Mouse (Mus musculus): ENCODE data around the gene Car3. TPM values are rescaled to one million over a fixed set of nuclear protein-coding genes. Genes with fewer than 3 reads are reported as not detected.

The Car3 gene
- polyA plus RNA-seq, 1 experiment from 2014 or later: 1.3 TPM

DNA sequence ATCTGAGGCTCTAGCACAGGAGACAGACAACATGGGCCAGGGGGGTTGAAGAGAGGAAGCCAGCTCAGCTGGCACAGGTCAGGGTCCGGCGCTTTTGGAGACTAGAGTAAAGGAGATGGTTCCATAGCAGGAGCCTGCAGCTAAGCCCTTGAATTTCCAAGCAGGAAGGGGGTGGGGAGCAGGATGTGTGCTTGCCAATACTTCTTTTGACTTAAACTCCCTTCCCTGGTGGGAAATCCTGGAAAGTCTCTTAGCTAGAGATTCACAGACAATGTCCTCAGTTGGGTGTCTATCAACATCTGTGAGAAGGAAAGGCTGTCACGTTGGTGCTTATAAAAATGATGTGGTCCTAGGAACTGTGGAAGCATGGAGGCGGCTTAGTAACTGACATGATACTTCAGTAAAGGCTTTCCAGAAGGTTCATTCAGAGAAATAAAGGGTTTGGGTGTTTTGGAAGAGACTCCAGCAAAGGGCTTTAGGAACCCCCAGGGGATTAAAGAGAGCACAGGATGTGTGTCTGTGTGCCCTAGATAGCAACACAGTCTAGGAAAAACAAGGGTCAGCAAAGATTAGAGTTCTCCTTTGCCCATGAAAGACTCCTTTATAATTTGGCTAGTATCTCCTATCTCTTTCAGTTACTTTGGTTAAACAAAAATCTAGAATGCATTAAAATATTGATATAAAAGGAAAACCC lies 26.6 kb downstream of the Car3 start:
- WGBS: 63% methylated on average over 4 of the region's 4 CpGs
- ATAC-seq (ENCODE audit: low FRiP score, low TSS enrichment) (no peak), DNase-seq (ENCODE audit: low spot score) (no peak)
- H3K27me3 ChIP-seq (ENCODE audit: control insufficient read depth, insufficient read depth, low read length): no peaks in the 10 kb centered on the region
- peak overlapping the region; percentile 45; the same call in 1 of the 2 replicates for H3K27ac ChIP-seq (replicated peaks)
- peak overlapping the region; percentile 16; the same call in 1 of the 2 replicates for H3K4me3 ChIP-seq (ENCODE audit: low read depth, low read length)
- H3K4me1 ChIP-seq (replicated peaks; ENCODE audit: control insufficient read depth, insufficient read depth): no peaks in the 10 kb centered on the region; the same call in 1 of the 2 replicates
- H3K4me2 ChIP-seq (replicated peaks; ENCODE audit: low read depth): peak overlapping the region; percentile 32
- TF ChIP-seq CTCF (IDR thresholded peaks at IDR 0.05; ENCODE audit: low read depth): no peak
- TF ChIP-seq EP300 (optimal IDR thresholded peaks at IDR 0.05): no peak
- no peaks in the 10 kb centered on the region for H3K9me3 ChIP-seq (ENCODE audit: control insufficient read depth, low read length)
- no peak overlapping the region for H3K9ac ChIP-seq (ENCODE audit: low read length)
- H3K36me3 ChIP-seq (ENCODE audit: control insufficient read depth, insufficient read depth, low read length): no peaks in the 10 kb centered on the region

DNA sequence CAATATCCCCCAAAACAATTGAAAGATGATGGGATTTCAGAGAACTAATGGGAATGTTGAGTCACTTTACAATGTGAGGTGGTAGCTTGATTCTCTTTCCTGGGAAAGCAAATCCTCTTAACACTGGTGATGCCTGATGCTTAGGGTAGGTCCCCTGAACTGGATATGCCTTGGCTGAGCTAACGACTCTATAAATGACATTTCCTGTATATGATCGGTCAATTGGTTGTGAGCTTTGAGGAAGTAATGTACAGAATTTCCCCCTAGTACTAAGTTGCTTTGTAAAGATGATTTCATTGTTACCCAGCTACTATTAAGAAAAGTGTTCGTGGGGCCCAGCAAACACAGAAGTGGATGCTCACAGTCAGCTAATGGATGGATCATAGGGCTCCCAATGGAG lies 29.7 kb downstream of the Car3 start:
- Histone ChIP-seq H3K4me2 (replicated peaks; ENCODE audit: low read depth) (no peak overlapping the region), H3K4me3 (ENCODE audit: low read depth, low read length) (no peak overlapping the region), H3K4me1 (replicated peaks; ENCODE audit: control insufficient read depth, insufficient read depth) (no peaks in the 10 kb centered on the region), H3K27me3 (ENCODE audit: control insufficient read depth, insufficient read depth, low read length) (no peaks in the 10 kb centered on the region), H3K9ac (ENCODE audit: low read length) (no peak overlapping the region), H3K36me3 (ENCODE audit: control insufficient read depth, insufficient read depth, low read length) (no peaks in the 10 kb centered on the region), H3K27ac (replicated peaks) (no peak overlapping the region), H3K9me3 (ENCODE audit: control insufficient read depth, low read length) (no peaks in the 10 kb centered on the region)
- DNase-seq (ENCODE audit: low spot score) (no peak), ATAC-seq (ENCODE audit: low FRiP score, low TSS enrichment) (no peak)
- TF ChIP-seq CTCF (IDR thresholded peaks at IDR 0.05; ENCODE audit: low read depth) (no peak), EP300 (optimal IDR thresholded peaks at IDR 0.05) (no peak)
- 76% methylated on average over 3 of the region's 3 CpGs for WGBS

DNA sequence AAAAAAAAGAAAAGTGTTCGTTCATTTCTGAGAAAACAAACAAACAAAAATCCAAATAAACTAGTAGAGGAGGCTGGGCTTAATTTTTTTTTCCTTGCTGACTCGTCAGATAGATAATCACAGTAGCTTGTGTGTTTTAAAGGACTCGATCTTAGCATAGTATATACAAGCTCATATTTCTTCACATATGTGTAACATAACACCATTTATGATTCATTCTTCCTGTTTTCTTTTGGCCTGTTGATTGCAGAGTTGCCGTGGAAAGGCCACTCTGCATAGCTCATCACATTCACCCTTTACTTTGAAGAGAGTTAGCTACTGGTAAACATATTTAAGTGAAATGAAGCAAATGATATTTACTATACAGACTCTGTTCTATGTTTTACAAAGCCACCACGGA lies 30.4 kb downstream of the Car3 start:
- no peaks in the 10 kb centered on the region for H3K9me3 ChIP-seq (ENCODE audit: control insufficient read depth, low read length)
- H3K4me2 ChIP-seq (replicated peaks; ENCODE audit: low read depth): no peak overlapping the region
- no peak for TF ChIP-seq EP300 (optimal IDR thresholded peaks at IDR 0.05)
- no peak for TF ChIP-seq CTCF (IDR thresholded peaks at IDR 0.05; ENCODE audit: low read depth)
- DNase-seq (ENCODE audit: low spot score) (no peak), ATAC-seq (ENCODE audit: low FRiP score, low TSS enrichment) (peak; percentile 69; the same call in 1 of the 2 replicates)
- H3K27me3 ChIP-seq (ENCODE audit: control insufficient read depth, insufficient read depth, low read length): no peaks in the 10 kb centered on the region
- no peaks in the 10 kb centered on the region for H3K4me1 ChIP-seq (replicated peaks; ENCODE audit: control insufficient read depth, insufficient read depth)
- no peak overlapping the region for H3K4me3 ChIP-seq (ENCODE audit: low read depth, low read length)
- no peak overlapping the region for H3K27ac ChIP-seq (replicated peaks)
- H3K36me3 ChIP-seq (ENCODE audit: control insufficient read depth, insufficient read depth, low read length): 0 out of 2 replicates have a peak, but pooled peaks cover 1% of the 10 kb centered on the region
- WGBS: 55% methylated on average over 5 of the region's 5 CpGs
- H3K9ac ChIP-seq (ENCODE audit: low read length): no peak overlapping the region

DNA sequence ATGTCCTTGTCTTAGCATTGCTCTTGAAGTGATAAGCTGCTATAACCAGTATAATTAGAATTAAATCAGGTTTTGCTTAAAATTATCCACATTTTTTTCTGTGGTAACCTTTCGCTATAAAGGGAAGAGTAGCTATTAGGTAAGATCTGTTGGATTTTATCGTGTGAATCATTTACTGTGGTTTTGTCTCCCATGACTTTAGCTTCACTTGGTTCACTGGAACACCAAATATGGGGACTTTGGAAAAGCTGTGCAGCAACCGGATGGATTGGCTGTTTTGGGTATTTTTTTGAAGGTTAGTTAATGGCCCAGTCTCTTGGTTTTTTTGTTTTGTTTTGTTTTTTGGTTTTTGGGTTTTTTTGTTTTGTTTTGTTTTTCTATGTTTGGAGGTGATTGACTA lies 32.0 kb downstream of the Car3 start:
- ATAC-seq (ENCODE audit: low FRiP score, low TSS enrichment): no peak
- Histone ChIP-seq H3K36me3 (ENCODE audit: control insufficient read depth, insufficient read depth, low read length) (0 out of 2 replicates have a peak, but pooled peaks cover 2% of the 10 kb centered on the region), H3K4me1 (replicated peaks; ENCODE audit: control insufficient read depth, insufficient read depth) (no peaks in the 10 kb centered on the region), H3K9ac (ENCODE audit: low read length) (no peak overlapping the region), H3K27me3 (ENCODE audit: control insufficient read depth, insufficient read depth, low read length) (no peaks in the 10 kb centered on the region), H3K4me3 (ENCODE audit: low read depth, low read length) (no peak overlapping the region), H3K9me3 (ENCODE audit: control insufficient read depth, low read length) (no peaks in the 10 kb centered on the region), H3K27ac (replicated peaks) (no peak overlapping the region), H3K4me2 (replicated peaks; ENCODE audit: low read depth) (no peak overlapping the region)
- TF ChIP-seq EP300 (optimal IDR thresholded peaks at IDR 0.05) (no peak), CTCF (IDR thresholded peaks at IDR 0.05; ENCODE audit: low read depth) (no peak)
- no peak for DNase-seq (ENCODE audit: low spot score)
- WGBS: 95% methylated on average over 3 of the region's 3 CpGs

DNA sequence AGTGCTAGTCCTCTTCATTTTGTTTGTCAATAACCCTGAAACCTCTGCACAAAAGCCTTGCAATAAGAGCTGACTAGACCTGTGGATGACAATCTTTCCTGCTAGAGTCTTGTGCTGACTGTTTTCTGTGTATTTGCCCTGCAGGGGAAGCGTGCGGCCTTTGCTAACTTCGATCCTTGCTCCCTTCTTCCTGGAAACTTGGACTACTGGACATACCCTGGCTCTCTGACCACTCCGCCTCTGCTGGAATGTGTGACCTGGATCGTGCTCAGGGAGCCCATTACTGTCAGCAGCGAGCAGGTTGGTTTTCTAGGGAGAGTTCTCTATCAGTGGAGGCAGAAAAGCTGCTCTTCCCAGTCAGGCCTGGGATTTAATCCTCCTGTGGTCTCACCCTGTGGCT lies 34.5 kb downstream of the Car3 start:
- 65% methylated on average over 6 of the region's 6 CpGs for WGBS
- no peak overlapping the region for H3K27ac ChIP-seq (replicated peaks)
- H3K4me3 ChIP-seq (ENCODE audit: low read depth, low read length): no peak overlapping the region
- H3K4me2 ChIP-seq (replicated peaks; ENCODE audit: low read depth): no peak overlapping the region
- no peak overlapping the region for H3K9ac ChIP-seq (ENCODE audit: low read length)
- 0 out of 2 replicates have a peak, but pooled peaks cover 4% of the 10 kb centered on the region for H3K36me3 ChIP-seq (ENCODE audit: control insufficient read depth, insufficient read depth, low read length)
- no peaks in the 10 kb centered on the region for H3K9me3 ChIP-seq (ENCODE audit: control insufficient read depth, low read length)
- H3K4me1 ChIP-seq (replicated peaks; ENCODE audit: control insufficient read depth, insufficient read depth): no peaks in the 10 kb centered on the region
- no peaks in the 10 kb centered on the region for H3K27me3 ChIP-seq (ENCODE audit: control insufficient read depth, insufficient read depth, low read length)
- TF ChIP-seq EP300 (optimal IDR thresholded peaks at IDR 0.05): no peak
- TF ChIP-seq CTCF (IDR thresholded peaks at IDR 0.05; ENCODE audit: low read depth): no peak
- DNase-seq (ENCODE audit: low spot score) (no peak), ATAC-seq (ENCODE audit: low FRiP score, low TSS enrichment) (no peak)

DNA sequence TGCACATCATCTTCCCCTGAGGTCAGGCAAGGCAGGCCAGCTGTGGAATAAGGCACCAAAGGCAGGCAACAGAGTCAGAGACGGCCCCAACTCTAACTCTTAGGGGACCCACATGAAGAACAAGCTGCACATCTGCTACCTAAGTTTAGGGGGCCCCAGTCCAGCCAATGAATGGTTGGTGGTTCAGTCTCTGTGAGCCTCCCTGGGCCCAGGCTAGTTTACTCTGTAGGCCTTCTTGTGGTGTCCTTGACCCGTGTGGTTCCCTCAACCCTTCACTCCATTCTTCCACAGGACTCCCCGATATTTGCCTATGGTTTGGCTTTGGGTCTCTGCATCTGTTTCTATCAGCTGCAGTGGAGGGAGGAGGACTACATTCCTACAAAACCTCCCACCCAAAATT lies 40.1 kb downstream of the Car3 start:
- TF ChIP-seq CTCF (IDR thresholded peaks at IDR 0.05; ENCODE audit: low read depth) (no peak), EP300 (optimal IDR thresholded peaks at IDR 0.05) (no peak)
- H3K4me1 ChIP-seq (replicated peaks; ENCODE audit: control insufficient read depth, insufficient read depth): no peaks in the 10 kb centered on the region
- ATAC-seq (ENCODE audit: low FRiP score, low TSS enrichment) (no peak), DNase-seq (ENCODE audit: low spot score) (no peak)
- 0 out of 2 replicates have a peak, but pooled peaks cover 4% of the 10 kb centered on the region for H3K36me3 ChIP-seq (ENCODE audit: control insufficient read depth, insufficient read depth, low read length)
- no peaks in the 10 kb centered on the region for H3K9me3 ChIP-seq (ENCODE audit: control insufficient read depth, low read length)
- H3K9ac ChIP-seq (ENCODE audit: low read length): no peak overlapping the region
- no peak overlapping the region for H3K27ac ChIP-seq (replicated peaks)
- 93% methylated on average over 3 of the region's 3 CpGs for WGBS
- no peaks in the 10 kb centered on the region for H3K27me3 ChIP-seq (ENCODE audit: control insufficient read depth, insufficient read depth, low read length)
- no peak overlapping the region for H3K4me3 ChIP-seq (ENCODE audit: low read depth, low read length)
- H3K4me2 ChIP-seq (replicated peaks; ENCODE audit: low read depth): no peak overlapping the region

Data from stomach, postnatal 0 days (tissue).